Mouse (Mus musculus) kidney, adult 2 months (tissue): ENCODE results near the gene Nsun2.

Source experiments
- CTCF ChIP-seq: fragments of 200-500 bp; conservative IDR thresholded peaks from 2 replicates; pipeline ENCODE4 v1.5.1; 2011; ENCODE audit warnings: low read depth, mild to moderate bottlenecking, control low read depth, low read length, moderate library complexity, mixed read lengths; ENCODE audit not compliant: insufficient read depth, insufficient read length
- POLR2A ChIP-seq: fragments of 200-500 bp; IDR thresholded peaks from one replicate; pipeline ENCODE4 v1.6.1; 2011; ENCODE audit warnings: low read depth, low read length, control low read depth

- TF ChIP-seq POLR2A (no peak), CTCF (no peak)
These were observed 43.8 kb downstream of the Nsun2 start for GRCm38 (mm10) chr13:69577181-69577834.
